Mouse (Mus musculus) MEL (cell line): Measurements from ENCODE around the gene Cep152. TPM values are rescaled to one million over a fixed set of nuclear protein-coding genes. Genes with fewer than 3 reads are reported as not detected.

Experiments
- DNase-seq: peaks from one replicate; pipeline ENCODE4 v3.0.0; 2011; ENCODE audit warnings: low read depth, low spot score
- H3K27ac ChIP-seq: 2 replicates; pipeline ENCODE4 v1.5.1; 2012; ENCODE audit warnings: low read depth, mild to moderate bottlenecking, control low read depth, low read length, moderate library complexity; ENCODE audit not compliant: control insufficient read depth
- H3K27me3 ChIP-seq, 2 experiments: fragments of 150-350 bp in 1 of 2; sonication (generic) in 1 of 2; 2 replicates each; pipeline ENCODE4 v1.6.1; 2012; ENCODE audit warnings: low read length in 2 of 2, mild to moderate bottlenecking in 2 of 2, improper control_type of control experiment in 1 of 2, moderate library complexity in 1 of 2; ENCODE audit not compliant: insufficient read depth in 2 of 2, control insufficient read depth in 1 of 2
- H3K36me3 ChIP-seq, 2 experiments: 2 replicates each; pipeline ENCODE4 v1.6.1; 2012 to 2014; ENCODE audit warnings: low read length in 2 of 2, improper control_type of control experiment in 1 of 2, inconsistent platforms in 1 of 2, mild to moderate bottlenecking in 1 of 2; ENCODE audit not compliant: insufficient read depth in 2 of 2, control insufficient read depth in 1 of 2
- H3K4me1 ChIP-seq, 2 experiments: fragments of 150-350 bp in 1 of 2; sonication (generic) in 1 of 2; 2 replicates each; pipeline ENCODE4 v1.6.1; 2012; ENCODE audit warnings: low read length in 2 of 2, improper control_type of control experiment in 1 of 2, mild to moderate bottlenecking in 1 of 2; ENCODE audit not compliant: insufficient read depth in 2 of 2, control insufficient read depth in 1 of 2
- H3K4me3 ChIP-seq, 2 experiments: fragments of 150-350 bp in 1 of 2; sonication (generic) in 1 of 2; 2 replicates each; pipeline ENCODE4 v1.5.1; 2012; ENCODE audit warnings: low read depth in 2 of 2, low read length in 2 of 2, mild to moderate bottlenecking in 2 of 2, moderate library complexity in 2 of 2, control low read depth in 1 of 2, improper control_type of control experiment in 1 of 2; ENCODE audit not compliant: control insufficient read depth in 1 of 2, insufficient read depth in 1 of 2
- H3K79me2 ChIP-seq: 2 replicates; pipeline ENCODE4 v1.6.1; 2012; ENCODE audit warnings: mild to moderate bottlenecking, low read length, moderate library complexity; ENCODE audit not compliant: control insufficient read depth, poor library complexity, insufficient read depth
- H3K9ac ChIP-seq: 2 replicates; pipeline ENCODE4 v1.6.1; 2012; ENCODE audit warnings: low read depth, mild to moderate bottlenecking, control low read depth, low read length, moderate library complexity; ENCODE audit not compliant: control insufficient read depth, poor library complexity, severe bottlenecking
- H3K9me3 ChIP-seq: fragments of 150-350 bp; sonication (generic); replicated peaks from 2 replicates; pipeline ENCODE4 v1.6.1; 2012; ENCODE audit warnings: mild to moderate bottlenecking, low read length, improper control_type of control experiment, moderate library complexity; ENCODE audit not compliant: insufficient read depth
- BHLHE40 ChIP-seq: IDR thresholded peaks from 2 replicates; pipeline ENCODE4 v1.6.1; 2012; ENCODE audit warnings: low read depth, mild to moderate bottlenecking, inconsistent platforms, low read length, improper control_type of control experiment, borderline replicate concordance
- CHD1 ChIP-seq: IDR thresholded peaks from 2 replicates; pipeline ENCODE4 v1.6.1; 2012; ENCODE audit warnings: low read depth, mild to moderate bottlenecking, inconsistent platforms, low read length, improper control_type of control experiment
- CHD2 ChIP-seq: IDR thresholded peaks from 2 replicates; pipeline ENCODE4 v1.6.1; 2011; ENCODE audit warnings: low read length, improper control_type of control experiment
- E2F4 ChIP-seq: IDR thresholded peaks from 2 replicates; pipeline ENCODE4 v1.6.1; 2011; ENCODE audit warnings: low read depth, low read length, improper control_type of control experiment, borderline replicate concordance
- EP300 ChIP-seq, 2 experiments: IDR thresholded peaks; 2 replicates each; pipeline ENCODE4 v1.6.1; 2011; ENCODE audit warnings: improper control_type of control experiment in 2 of 2, low read length in 2 of 2, low read depth in 1 of 2, mild to moderate bottlenecking in 1 of 2
- ETS1 ChIP-seq: IDR thresholded peaks from 2 replicates; pipeline ENCODE4 v1.6.1; 2012; ENCODE audit warnings: low read depth, mild to moderate bottlenecking, inconsistent platforms, low read length, improper control_type of control experiment, moderate library complexity
- GABPA ChIP-seq: IDR thresholded peaks from 2 replicates; pipeline ENCODE4 v1.6.1; 2012; ENCODE audit warnings: low read depth, mild to moderate bottlenecking, inconsistent platforms, low read length, improper control_type of control experiment, moderate library complexity
- JUND ChIP-seq: IDR thresholded peaks from 2 replicates; pipeline ENCODE4 v1.6.1; 2011; ENCODE audit warnings: low read depth, mild to moderate bottlenecking, improper control_type of control experiment, low read length
- KAT2A ChIP-seq: conservative IDR thresholded peaks from 2 replicates; pipeline ENCODE4 v1.6.1; 2012; ENCODE audit warnings: low read depth, low read length, improper control_type of control experiment, inconsistent platforms
- MAFK ChIP-seq: IDR thresholded peaks from 2 replicates; pipeline ENCODE4 v1.6.1; 2011; ENCODE audit warnings: low read depth, mild to moderate bottlenecking, low read length, improper control_type of control experiment, borderline replicate concordance
- MAX ChIP-seq: IDR thresholded peaks from 2 replicates; pipeline ENCODE4 v1.6.1; 2011; ENCODE audit warnings: low read length, improper control_type of control experiment
- MAZ ChIP-seq: IDR thresholded peaks from 2 replicates; pipeline ENCODE4 v1.6.1; 2012; ENCODE audit warnings: low read depth, mild to moderate bottlenecking, inconsistent platforms, low read length, improper control_type of control experiment
- MEF2A ChIP-seq: IDR thresholded peaks from 2 replicates; pipeline ENCODE4 v1.6.1; 2014; ENCODE audit warnings: low read depth, mild to moderate bottlenecking, inconsistent platforms, low read length, improper control_type of control experiment; ENCODE audit not compliant: poor library complexity, insufficient replicate concordance, severe bottlenecking; ENCODE audit errors: extremely low read depth
- MYC ChIP-seq: IDR thresholded peaks from 2 replicates; pipeline ENCODE4 v1.6.1; 2011; ENCODE audit warnings: low read depth, mild to moderate bottlenecking, low read length, improper control_type of control experiment, moderate library complexity
- RAD21 ChIP-seq: IDR thresholded peaks from 2 replicates; pipeline ENCODE4 v1.6.1; 2011; ENCODE audit warnings: mild to moderate bottlenecking, low read depth, low read length, improper control_type of control experiment
- TBP ChIP-seq: IDR thresholded peaks from 2 replicates; pipeline ENCODE4 v1.8.0; 2011; ENCODE audit warnings: low read depth, low read length, improper control_type of control experiment
- UBTF ChIP-seq: IDR thresholded peaks from 2 replicates; pipeline ENCODE4 v1.6.1; 2012; ENCODE audit warnings: low read depth, mild to moderate bottlenecking, inconsistent platforms, low read length, improper control_type of control experiment, moderate library complexity, borderline replicate concordance; ENCODE audit not compliant: insufficient read depth
- USF1 ChIP-seq: IDR thresholded peaks from 2 replicates; pipeline ENCODE4 v1.6.1; 2014; ENCODE audit warnings: low read depth, mild to moderate bottlenecking, inconsistent platforms, low read length, improper control_type of control experiment, moderate library complexity
- USF2 ChIP-seq, 2 experiments: IDR thresholded peaks; 2 replicates each; pipeline ENCODE4 v1.6.1; 2011 to 2012; ENCODE audit warnings: improper control_type of control experiment in 2 of 2, low read length in 2 of 2, borderline replicate concordance in 1 of 2, inconsistent platforms in 1 of 2, low read depth in 1 of 2, mild to moderate bottlenecking in 1 of 2; ENCODE audit not compliant: insufficient read depth in 1 of 2
- ZMIZ1 ChIP-seq: IDR thresholded peaks from 2 replicates; pipeline ENCODE4 v1.6.1; 2012; ENCODE audit warnings: low read depth, mild to moderate bottlenecking, inconsistent platforms, low read length, improper control_type of control experiment, moderate library complexity
- ZNF384 ChIP-seq: IDR thresholded peaks from 2 replicates; pipeline ENCODE4 v1.6.1; 2012; ENCODE audit warnings: low read depth, mild to moderate bottlenecking, inconsistent platforms, low read length, improper control_type of control experiment
- polyA plus RNA-seq, 2 experiments: library from polyadenylated mRNA; stranded (reverse) in 1 of 2; unstranded in 1 of 2; fragments of >175 nt in 1 of 2; fragments of >200 nt in 1 of 2; gene quantifications; 2 replicates each; pipeline versions ENCODE4 v1.2.1 to v1.2.4; 2012; ENCODE audit warnings: low replicate concordance in 2 of 2, low read depth in 1 of 2; ENCODE audit not compliant: insufficient read length in 2 of 2, insufficient read depth in 1 of 2, missing spikeins in 1 of 2
- total RNA-seq: library from RNA; depleted of rRNA; stranded (reverse); fragments of 300-350 nt; gene quantifications from 2 replicates; pipeline ENCODE4 v1.2.3, GENCODE M21; 2012

The Cep152 gene
- total and polyA plus RNA-seq, 3 experiments, result 13.9 to 14.1 TPM; not detected in 1

DNA sequence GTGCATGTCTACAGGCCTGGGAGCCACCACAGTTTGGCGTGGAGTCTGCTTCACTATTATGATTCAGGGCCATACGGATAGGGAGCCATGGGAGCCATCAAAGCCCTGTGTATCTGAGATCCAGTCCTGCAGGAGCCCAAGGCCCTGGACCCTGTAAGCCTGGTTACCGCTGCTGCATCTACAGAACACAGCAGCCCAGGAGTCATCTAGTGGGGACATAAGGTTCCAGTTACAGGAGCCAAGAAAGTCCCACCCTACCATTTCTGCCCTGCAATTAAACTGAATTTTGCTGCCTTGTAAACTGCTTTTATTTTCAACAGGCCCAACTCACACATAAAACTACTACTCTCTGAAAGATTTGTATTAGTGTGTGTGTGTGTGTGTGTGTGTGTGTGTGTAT is 21.9 kb downstream of the Cep152 start:
- Histone ChIP-seq H3K36me3 (peaks cover 0 to 24% of the 10 kb centered on the region in 2 experiments; a peak in 2 of 4 replicates), H3K4me3 (no peak overlapping the region), H3K4me1 (no peaks in the 10 kb centered on the region), H3K9ac (no peak overlapping the region), H3K27ac (no peak overlapping the region), H3K9me3 (no peaks in the 10 kb centered on the region), H3K79me2 (no peaks in the 10 kb centered on the region), H3K27me3 (no peaks in the 10 kb centered on the region)
- DNase-seq, result no peak
- no peak for TF ChIP-seq RAD21
- no peak for TF ChIP-seq CHD1
- TF ChIP-seq ETS1, result no peak
- no peak for TF ChIP-seq EP300 (IDR thresholded peaks at IDR 0.05; ENCODE audit: low read depth in 1 of 2, low read length in 2 of 2)
- no peak for TF ChIP-seq KAT2A
- TF ChIP-seq ZNF384, result no peak
- no peak for TF ChIP-seq MEF2A
- no peak for TF ChIP-seq GABPA
- TF ChIP-seq CHD2, result no peak
- TF ChIP-seq MAX, result no peak
- TF ChIP-seq UBTF, result no peak
- no peak for TF ChIP-seq ZMIZ1
- TF ChIP-seq USF2 (IDR thresholded peaks at IDR 0.05; ENCODE audit: borderline replicate concordance in 1 of 2, insufficient read depth in 1 of 2, low read depth in 1 of 2, low read length in 2 of 2), result no peak
- TF ChIP-seq MYC, result no peak
- TF ChIP-seq TBP, result no peak
- no peak for TF ChIP-seq MAZ
- TF ChIP-seq USF1, result no peak
- TF ChIP-seq E2F4, result no peak

DNA sequence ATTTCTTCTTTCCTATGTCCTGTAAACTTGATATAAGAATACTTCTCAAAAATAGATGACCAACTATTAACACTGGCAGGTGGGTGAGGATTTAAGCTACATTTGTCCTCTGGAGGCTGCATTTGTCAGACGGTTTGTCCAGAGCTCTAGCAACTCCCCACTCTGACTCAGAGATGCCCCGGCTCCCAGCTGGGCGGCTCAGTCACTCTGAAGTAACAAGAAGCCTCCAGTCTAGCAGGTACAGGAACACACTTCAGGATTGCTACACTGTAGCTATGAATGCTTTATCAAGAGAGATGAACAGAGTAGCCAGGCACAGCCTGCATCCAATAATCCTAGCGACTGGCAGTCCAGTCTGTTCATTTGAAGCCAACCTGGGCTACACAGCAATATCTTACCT is 26.0 kb downstream of the Cep152 start:
- no peak for DNase-seq
- Histone ChIP-seq H3K36me3 (peaks cover 0 to 21% of the 10 kb centered on the region in 2 experiments; a peak in 2 of 4 replicates), H3K27ac (no peak overlapping the region), H3K9ac (no peak overlapping the region), H3K4me1 (no peaks in the 10 kb centered on the region), H3K27me3 (no peaks in the 10 kb centered on the region), H3K4me3 (no peak overlapping the region), H3K79me2 (no peaks in the 10 kb centered on the region; the same call in 1 of the 2 replicates), H3K9me3 (no peaks in the 10 kb centered on the region)
- TF ChIP-seq BHLHE40 (no peak), JUND (no peak), EP300 (IDR thresholded peaks at IDR 0.05; ENCODE audit: low read depth in 1 of 2, low read length in 2 of 2) (no peak), ZMIZ1 (no peak), MAFK (no peak), MYC (no peak), ZNF384 (no peak)
